Mouse (Mus musculus): ENCODE data around the gene Tpte.

- 0 out of 2 replicates have a peak, but pooled peaks have one; percentile 2 for TF ChIP-seq CTCF (IDR thresholded peaks at IDR 0.05; ENCODE audit: low read depth)
- no peak for TF ChIP-seq EP300 (IDR thresholded peaks at IDR 0.05; ENCODE audit: low read depth)
These were observed 99.8 kb downstream of the Tpte start for GRCm38 (mm10) chr8:22382824-22383595.
